In the genomic region with DNA sequence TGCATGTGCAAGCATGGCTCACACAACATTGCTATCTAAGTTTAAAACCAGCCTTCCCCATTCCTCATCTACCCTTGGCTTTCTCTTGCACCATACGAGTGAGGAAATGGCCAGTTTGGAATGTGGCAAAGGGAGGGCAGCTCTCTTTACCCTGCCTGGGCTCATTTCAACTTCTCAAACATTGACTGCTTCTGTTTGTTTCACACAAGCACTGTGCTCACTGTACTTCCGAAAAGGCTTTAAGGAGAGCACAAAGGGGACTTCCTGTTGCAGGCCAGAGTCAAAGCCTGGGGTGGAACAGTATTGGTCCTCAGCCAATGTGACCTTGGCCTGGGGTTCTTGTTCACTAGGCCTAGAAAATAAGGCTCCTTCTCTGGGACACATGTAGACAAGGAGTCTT, we compare ENCODE assay signal across 10 mouse cellular contexts. TPM values are rescaled to one million over a fixed set of nuclear protein-coding genes. Genes with fewer than 3 reads are reported as not detected.
A peak's percentile ranks its signal among the peaks of the same experiment; 100 is the strongest.
DNase-seq lines count a peak whose midpoint lies in the region; ATAC-seq and TF ChIP-seq lines count a peak whose summit lies in the region.
"Had no signal": no experiment of that assay in that cellular context is flagged by ENCODE, and none has a peak within 500 bp of the region (broad histone marks: within the 10 kb centered on the region; RNA-seq: fewer than 3 reads in every experiment).

No protein-coding gene starts in this region.

- 36% methylated on average over 2 of the region's 2 CpGs for WGBS in liver, adult 2 months
- 59% methylated on average over 2 of the region's 2 CpGs for WGBS in liver, embryonic 11.5 days
- WGBS in heart, embryonic 11.5 days (ENCODE audit: insufficient replicate concordance): 58% methylated on average over 2 of the region's 2 CpGs
- WGBS in midbrain, embryonic 10.5 days: 75% methylated on average over 2 of the region's 2 CpGs

- H3K9ac ChIP-seq in liver, adult 2 months (ENCODE audit: low read depth, low read length): no peak overlapping the region
- no peak overlapping the region for H3K9ac ChIP-seq in liver, embryonic 11.5 days (ENCODE audit: low read depth, low read length)
- no peak overlapping the region for H3K9ac ChIP-seq in heart, embryonic 11.5 days (ENCODE audit: low read depth, low read length)
- H3K9ac ChIP-seq: embryonic facial prominence, embryonic 12.5 days had no signal

- H3K4me1 ChIP-seq in liver, adult 2 months (ENCODE audit: control insufficient read depth, insufficient read depth, low read length): no peaks in the 10 kb centered on the region; the same call in 1 of the 2 replicates
- peaks cover 8% of the 10 kb centered on the region for H3K4me1 ChIP-seq in liver, embryonic 11.5 days (replicated peaks; ENCODE audit: control insufficient read depth, insufficient read depth, low read length)
- no peaks in the 10 kb centered on the region for H3K4me1 ChIP-seq in heart, embryonic 11.5 days (ENCODE audit: control insufficient read depth, insufficient read depth, low read length)
- no peaks in the 10 kb centered on the region for H3K4me1 ChIP-seq in midbrain, embryonic 10.5 days
- H3K4me1 ChIP-seq: embryonic facial prominence, embryonic 12.5 days had no signal

- peaks cover 6% of the 10 kb centered on the region; the same call in 1 of the 2 replicates for H3K36me3 ChIP-seq in liver, adult 2 months (ENCODE audit: control insufficient read depth, insufficient read depth, low read length)
- H3K36me3 ChIP-seq in liver, embryonic 11.5 days (ENCODE audit: control insufficient read depth, insufficient read depth, low read length): peaks cover 29% of the 10 kb centered on the region
- H3K36me3 ChIP-seq in heart, embryonic 11.5 days (ENCODE audit: control insufficient read depth, insufficient read depth, low read length): peaks cover 25% of the 10 kb centered on the region
- H3K36me3 ChIP-seq in splenic B cell, adult 2 months (ENCODE audit: control insufficient read depth, insufficient read depth, low read length, poor library complexity, severe bottlenecking): peaks cover 13% of the 10 kb centered on the region
- H3K36me3 ChIP-seq in midbrain, embryonic 10.5 days: peaks cover 48% of the 10 kb centered on the region

- H3K27ac ChIP-seq in liver, adult 2 months (replicated peaks; ENCODE audit: insufficient read depth, low read depth, low read length): no peak overlapping the region; the same call in 1 of the 2 replicates
- no peak overlapping the region for H3K27ac ChIP-seq in liver, embryonic 11.5 days (ENCODE audit: low read depth, low read length)
- peak overlapping the region; percentile 51; the same call in 1 of the 2 replicates for H3K27ac ChIP-seq in heart, embryonic 11.5 days (ENCODE audit: low read depth, low read length)
- no peak overlapping the region for H3K27ac ChIP-seq in midbrain, embryonic 10.5 days (replicated peaks)
- H3K27ac ChIP-seq: embryonic facial prominence, embryonic 12.5 days had no signal

- no peaks in the 10 kb centered on the region for H3K79me2 ChIP-seq in liver, adult 2 months (ENCODE audit: control insufficient read depth, insufficient read depth, low read length)

- ATAC-seq in liver, embryonic 11.5 days (replicated peaks; ENCODE audit: low FRiP score): no peak
- no peak for ATAC-seq in heart, embryonic 11.5 days (replicated peaks; ENCODE audit: insufficient number of reproducible peaks, low FRiP score, low TSS enrichment)
- no peak for ATAC-seq in CD4-positive, CD25-positive, alpha-beta regulatory T cell, adult 4 months

- no peaks in the 10 kb centered on the region for H3K27me3 ChIP-seq in liver, adult 2 months (ENCODE audit: control insufficient read depth, insufficient read depth, low read length)
- no peaks in the 10 kb centered on the region for H3K27me3 ChIP-seq in liver, embryonic 11.5 days (replicated peaks; ENCODE audit: control insufficient read depth, insufficient read depth, low read length)
- no peaks in the 10 kb centered on the region for H3K27me3 ChIP-seq in heart, embryonic 11.5 days (ENCODE audit: control insufficient read depth, insufficient read depth, low read length)
- H3K27me3 ChIP-seq in splenic B cell, adult 2 months (ENCODE audit: control insufficient read depth, insufficient read depth, low read length, poor library complexity, severe bottlenecking): no peaks in the 10 kb centered on the region
- H3K27me3 ChIP-seq in midbrain, embryonic 10.5 days (ENCODE audit: low read depth, poor library complexity, severe bottlenecking): no peaks in the 10 kb centered on the region
- H3K27me3 ChIP-seq: embryonic facial prominence, embryonic 12.5 days had no signal

- peak; percentile 29 for DNase-seq in liver, adult 2 months (ENCODE audit: extremely low read depth, low read depth, low spot score)
- DNase-seq in liver, embryonic 11.5 days (ENCODE audit: low spot score): no peak
- DNase-seq in kidney, postnatal 10 days: peak; percentile 65
- DNase-seq in splenic B cell, adult 2 months (ENCODE audit: low read depth, low spot score): peak; percentile 37
- DNase-seq in yolk sac, embryonic 10.5 days (ENCODE audit: low spot score): no peak
- no peak for DNase-seq in midbrain, embryonic 10.5 days (ENCODE audit: low spot score)

- no peak overlapping the region for H3K4me2 ChIP-seq in liver, embryonic 11.5 days
- no peak overlapping the region for H3K4me2 ChIP-seq in heart, embryonic 11.5 days
- H3K4me2 ChIP-seq: embryonic facial prominence, embryonic 12.5 days had no signal

- no peak overlapping the region for H3K4me3 ChIP-seq in liver, adult 2 months (ENCODE audit: insufficient read depth, low read depth, low read length)
- H3K4me3 ChIP-seq in liver, embryonic 11.5 days (ENCODE audit: low read depth, low read length): no peak overlapping the region
- H3K4me3 ChIP-seq in heart, embryonic 11.5 days (ENCODE audit: low read depth, low read length): no peak overlapping the region
- no peak overlapping the region for H3K4me3 ChIP-seq in midbrain, embryonic 10.5 days
- H3K4me3 ChIP-seq: embryonic facial prominence, embryonic 12.5 days; myocyte had no signal

- no peak for TF ChIP-seq POLR2A in liver, adult 2 months (IDR thresholded peaks at IDR 0.05; ENCODE audit: extremely low read depth, insufficient read depth, low read length)

- no peak for TF ChIP-seq CTCF in liver, adult 2 months (IDR thresholded peaks at IDR 0.05; ENCODE audit: low read depth, low read length)

- H3K9me3 ChIP-seq in liver, embryonic 11.5 days (ENCODE audit: control insufficient read depth, low read length): no peaks in the 10 kb centered on the region
- peaks cover 4% of the 10 kb centered on the region; the same call in 1 of the 2 replicates for H3K9me3 ChIP-seq in heart, embryonic 11.5 days (replicated peaks; ENCODE audit: control insufficient read depth, low read length)
- peaks cover 12% of the 10 kb centered on the region for H3K9me3 ChIP-seq in midbrain, embryonic 10.5 days (replicated peaks)
- H3K9me3 ChIP-seq: embryonic facial prominence, embryonic 12.5 days had no signal

RNA-seq across cellular contexts. Expression of a gene that starts 47.7 kb away (rescaled TPM):
- total RNA-seq in liver, adult 2 months (2014; rRNA removed): 3.2 and 4.8 TPM in 2 replicates
- polyA plus RNA-seq in liver, adult 2 months (2012; rRNA removed): 5.1 and 6.2 TPM in 2 replicates
- 66.0 and 67.9 TPM in 2 replicates for polyA plus RNA-seq in liver, embryonic 11.5 days (2014; fragmentation: Nextera tagmentation; extraction: Ambion mirVana)
- polyA plus RNA-seq in heart, embryonic 11.5 days (2014; fragmentation: Nextera tagmentation; extraction: Ambion mirVana): 17.1 and 17.7 TPM in 2 replicates
- polyA plus RNA-seq in CD4-positive, CD25-positive, alpha-beta regulatory T cell, adult 4 months (2017; shearing (Covaris generic)): 1 to 10 TPM; 5.7 to 9.5 TPM
- 9.3 and 12.5 TPM in 2 replicates for polyA plus RNA-seq in midbrain, embryonic 10.5 days (2016; fragmentation: Nextera tagmentation; extraction: Ambion mirVana)

Comparison
In these comparisons a context has a peak if more than half of its experiments do, and no peak if none do; other contexts are left out.
1. DNase-seq: peak in liver, adult 2 months (single experiment), kidney, postnatal 10 days (single experiment) and splenic B cell, adult 2 months (single experiment); none in liver, embryonic 11.5 days (single experiment), yolk sac, embryonic 10.5 days (single experiment) and midbrain, embryonic 10.5 days (single experiment).